Mouse (Mus musculus) ES-E14 (cell line): ENCODE measurements at regions not wholly inside any gene's neighbourhood (a gene's known extent, or its start where the extent isn't known, plus 50 kb on each side); places are given as distances from the start of the nearest gene placed in this dataset.

ENCODE experiments used
- DNase-seq: peaks from one replicate; pipeline ENCODE4 v3.0.0-alpha.2; 2013; ENCODE audit warnings: low read depth, low spot score
- H3K27ac ChIP-seq: 2 replicates; pipeline ENCODE4 v1.5.1; 2012; ENCODE audit warnings: low read depth, mild to moderate bottlenecking, low read length, moderate library complexity, mixed read lengths; ENCODE audit not compliant: poor library complexity, insufficient read depth, severe bottlenecking
- H3K36me3 ChIP-seq: 2 replicates; pipeline ENCODE4 v1.6.1; 2012; ENCODE audit warnings: mild to moderate bottlenecking, low read length, moderate library complexity, mixed read lengths; ENCODE audit not compliant: control insufficient read depth, poor library complexity, insufficient read depth, severe bottlenecking
- H3K4me1 ChIP-seq, 2 experiments: fragments of 150-350 bp in 1 of 2; sonication (generic) in 1 of 2; 2 replicates each; pipeline ENCODE4 v1.6.1; 2012; ENCODE audit warnings: low read length in 2 of 2, mild to moderate bottlenecking in 1 of 2, mixed read lengths in 1 of 2; ENCODE audit not compliant: control insufficient read depth in 2 of 2, insufficient read depth in 2 of 2, poor library complexity in 1 of 2
- H3K4me3 ChIP-seq, 2 experiments: fragments of 150-350 bp in 1 of 2; sonication (generic) in 1 of 2; 2 replicates each; pipeline ENCODE4 v1.5.1; 2012; ENCODE audit warnings: low read length in 2 of 2, low read depth in 1 of 2, mild to moderate bottlenecking in 1 of 2, mixed read lengths in 1 of 2; ENCODE audit not compliant: insufficient read depth in 1 of 2, poor library complexity in 1 of 2, severe bottlenecking in 1 of 2
- H3K9ac ChIP-seq: 2 replicates; pipeline ENCODE4 v1.6.1; 2012; ENCODE audit warnings: low read depth, mild to moderate bottlenecking, low read length, mixed read lengths; ENCODE audit not compliant: poor library complexity, insufficient read depth, severe bottlenecking
- H3K9me3 ChIP-seq: fragments of 150-350 bp; sonication (generic); 2 replicates; pipeline ENCODE4 v1.6.1; 2012; ENCODE audit warnings: low read depth, mild to moderate bottlenecking, low read length; ENCODE audit not compliant: control insufficient read depth, insufficient read depth
- CHD2 ChIP-seq: IDR thresholded peaks from 2 replicates; pipeline ENCODE4 v1.6.1; 2014; ENCODE audit warnings: mild to moderate bottlenecking, low read depth, low read length, inconsistent platforms
- HCFC1 ChIP-seq: IDR thresholded peaks from 2 replicates; pipeline ENCODE4 v1.6.1; 2012; ENCODE audit warnings: low read length, inconsistent platforms, borderline replicate concordance; ENCODE audit not compliant: insufficient read depth
- MAFK ChIP-seq: IDR thresholded peaks from 2 replicates; pipeline ENCODE4 v1.6.1; 2014; ENCODE audit warnings: mild to moderate bottlenecking, low read depth, low read length, inconsistent platforms; ENCODE audit not compliant: insufficient read depth
- ZC3H11A ChIP-seq: IDR thresholded peaks from 2 replicates; pipeline ENCODE4 v1.6.1; 2012; ENCODE audit warnings: low read depth, mild to moderate bottlenecking, inconsistent platforms, low read length, borderline replicate concordance
- ZNF384 ChIP-seq: IDR thresholded peaks from 2 replicates; pipeline ENCODE4 v1.6.1; 2012; ENCODE audit warnings: low read depth, low read length, inconsistent platforms
- in situ Hi-C, 2 experiments: fragments of 600-800 bp; cut with MboI; formaldehyde crosslinking; loops; one replicate each; pipeline ENCODE4 v1.15.1; 2025; ENCODE audit warnings: low sequenced_read_pairs in 2 of 2, inconsistent platforms in 1 of 2; ENCODE audit not compliant: unreplicated experiment in 2 of 2

DNA sequence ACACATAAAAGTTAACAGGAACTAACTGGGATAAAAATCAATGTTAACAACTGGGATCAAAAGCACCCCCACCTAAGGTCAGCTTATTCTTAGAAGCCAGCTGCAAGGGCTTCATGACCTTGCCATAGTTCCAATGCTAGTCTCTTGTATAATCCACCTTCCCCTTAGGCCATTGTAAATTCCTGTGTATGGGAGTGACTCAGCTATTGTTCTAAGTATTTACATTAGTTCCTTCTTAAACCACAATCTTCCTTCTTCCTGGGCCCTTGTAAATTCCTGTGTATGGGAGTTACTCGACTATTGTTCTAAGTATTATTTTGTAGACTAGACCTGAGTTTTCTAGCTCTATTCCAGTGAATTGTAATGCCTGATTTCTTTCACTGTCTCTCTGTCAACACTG, 173.6 kb upstream of the Sema3d start:
- H3K4me3 ChIP-seq, result no peak overlapping the region
- peak overlapping the region; percentile 60; the same call in 1 of the 2 replicates for H3K27ac ChIP-seq
- no peaks in the 10 kb centered on the region for H3K9me3 ChIP-seq
- TF ChIP-seq ZNF384 (no peak), HCFC1 (no peak), CHD2 (0 out of 2 replicates have a peak, but pooled peaks have one; percentile 22), ZC3H11A (no peak), MAFK (peak; percentile 29; the same call in 1 of the 2 replicates)
- peaks cover 0 to 4% of the 10 kb centered on the region in 2 experiments; a peak in 2 of 4 replicates for H3K4me1 ChIP-seq
- no peaks in the 10 kb centered on the region for H3K36me3 ChIP-seq
- DNase-seq, result peak; percentile 16
- H3K9ac ChIP-seq, result no peak overlapping the region
- in situ Hi-C loops, result no loop called here

DNA sequence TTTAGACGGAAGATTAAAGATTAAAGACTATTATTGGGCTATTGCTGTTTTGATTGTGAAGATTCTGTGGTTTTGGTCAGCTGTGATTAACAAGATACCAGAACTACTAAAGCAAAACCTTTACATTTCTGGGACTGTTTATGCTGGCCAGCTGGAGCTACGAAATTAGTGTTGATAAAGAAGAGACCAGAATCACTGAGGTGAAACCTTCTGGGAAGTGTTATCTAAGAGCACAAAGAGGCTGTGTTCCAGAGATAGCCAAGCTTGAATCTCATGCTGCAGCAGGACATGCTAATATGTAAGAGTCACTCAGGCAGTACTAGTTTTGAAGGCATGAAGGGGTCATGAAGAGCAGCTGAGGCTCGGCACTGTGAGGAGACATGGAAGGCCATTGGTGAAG, 169.7 kb upstream of the Sema3d start:
- TF ChIP-seq HCFC1, result no peak
- TF ChIP-seq MAFK, result no peak
- no peak for TF ChIP-seq ZC3H11A
- TF ChIP-seq ZNF384, result no peak
- Histone ChIP-seq H3K9ac (no peak overlapping the region), H3K9me3 (no peaks in the 10 kb centered on the region), H3K27ac (no peak overlapping the region), H3K4me3 (no peak overlapping the region), H3K4me1 (peaks cover 0 to 4% of the 10 kb centered on the region in 2 experiments; a peak in 2 of 4 replicates), H3K36me3 (no peaks in the 10 kb centered on the region)
- DNase-seq, result no peak
- in situ Hi-C loops, result no loop called here

DNA sequence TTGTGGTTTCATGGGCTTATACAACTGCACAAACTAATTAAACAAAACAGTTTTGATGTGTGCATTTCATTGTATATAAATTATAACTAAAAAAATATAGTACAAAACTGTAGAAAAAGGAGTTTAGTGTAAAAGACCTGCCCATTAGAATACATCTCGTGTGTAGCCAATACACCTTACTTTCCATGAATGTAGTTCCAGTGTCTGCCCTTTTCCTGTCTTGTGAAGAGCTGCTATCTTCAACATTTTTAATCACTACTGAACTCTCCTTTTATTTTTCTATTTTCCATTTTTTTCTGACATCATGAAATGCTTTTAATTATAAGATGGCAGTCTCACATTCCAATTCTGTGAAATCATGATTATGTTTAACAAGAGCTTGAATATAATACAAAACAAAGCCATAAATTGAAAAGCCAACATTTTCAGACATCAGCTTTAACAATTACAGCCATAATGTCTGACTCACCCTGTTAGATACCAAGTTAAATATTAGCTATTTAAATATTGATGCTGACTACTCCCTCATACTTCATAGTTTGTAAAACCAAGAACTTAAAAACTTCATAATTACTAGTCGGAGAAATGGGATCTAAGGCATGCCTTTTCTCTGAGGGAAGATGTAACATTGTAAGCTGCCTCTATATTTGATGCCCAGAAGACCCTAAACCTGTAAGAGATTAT, 163.6 kb upstream of the Sema3d start:
- no peak for DNase-seq
- Histone ChIP-seq H3K36me3 (no peaks in the 10 kb centered on the region), H3K9ac (no peak overlapping the region), H3K27ac (no peak overlapping the region), H3K4me1 (no peaks in the 10 kb centered on the region), H3K9me3 (no peaks in the 10 kb centered on the region), H3K4me3 (no peak overlapping the region)
- TF ChIP-seq CHD2, result no peak
- TF ChIP-seq ZC3H11A, result no peak
- TF ChIP-seq MAFK, result no peak
- TF ChIP-seq HCFC1, result no peak
- TF ChIP-seq ZNF384, result no peak
- in situ Hi-C loops, result no loop called here

DNA sequence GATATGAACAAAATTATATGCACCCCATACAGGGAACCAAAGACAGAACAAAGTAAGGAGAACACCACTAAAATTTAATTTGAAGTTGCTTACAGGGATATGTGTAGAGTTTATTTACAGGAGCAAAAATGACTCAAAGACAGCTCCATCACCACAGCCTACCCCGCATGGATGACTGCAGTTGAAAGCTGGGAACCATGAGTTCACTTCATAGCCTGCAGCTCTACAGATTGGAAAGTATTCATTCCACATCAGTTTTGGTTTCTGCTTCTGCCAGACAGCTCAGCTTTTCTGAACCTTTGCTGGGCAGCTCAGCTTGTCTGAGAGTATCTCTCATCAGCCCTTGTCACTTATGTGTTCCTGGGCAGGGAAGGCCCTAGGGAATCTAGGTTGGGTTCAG, 160.6 kb upstream of the Sema3d start:
- TF ChIP-seq MAFK (no peak), ZC3H11A (no peak), ZNF384 (no peak), HCFC1 (no peak), CHD2 (no peak)
- Histone ChIP-seq H3K36me3 (no peaks in the 10 kb centered on the region), H3K9ac (no peak overlapping the region), H3K27ac (no peak overlapping the region), H3K4me3 (no peak overlapping the region), H3K9me3 (no peaks in the 10 kb centered on the region), H3K4me1 (no peaks in the 10 kb centered on the region)
- in situ Hi-C loops, result no loop called here
- no peak for DNase-seq

DNA sequence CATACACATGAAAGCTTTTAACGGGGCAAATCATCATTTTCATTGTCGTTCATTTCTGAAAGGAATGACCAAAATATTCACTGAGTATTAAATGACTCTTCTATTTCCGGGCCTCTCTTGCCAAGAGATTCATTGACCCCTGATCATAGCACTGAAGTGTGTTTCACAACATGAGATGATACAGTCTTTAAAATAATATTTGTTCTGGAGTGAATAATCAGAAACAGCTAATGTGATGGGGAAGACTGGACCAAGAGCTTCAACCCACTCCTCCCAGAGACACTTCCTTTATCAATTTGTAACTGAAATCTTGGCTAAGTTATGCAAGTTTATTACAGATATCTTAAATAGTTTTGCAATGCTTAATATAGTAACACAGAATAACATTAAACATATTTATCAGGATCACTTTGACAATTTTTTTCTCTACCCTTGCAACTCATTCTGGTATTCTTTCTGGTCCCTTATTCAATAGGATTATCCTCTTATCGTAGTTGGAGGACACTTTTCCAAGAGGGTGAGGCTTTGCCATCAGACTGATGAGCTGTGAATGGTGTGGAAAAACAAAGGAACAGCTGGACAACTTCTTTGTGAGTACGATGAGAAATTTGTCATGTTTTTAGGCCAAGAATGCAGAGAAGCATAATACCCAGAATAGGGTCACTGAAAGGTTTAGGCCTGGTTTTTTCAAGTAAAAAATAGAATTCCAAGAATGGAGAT, 149.6 kb upstream of the Sema3d start:
- Histone ChIP-seq H3K36me3 (no peaks in the 10 kb centered on the region), H3K9me3 (no peaks in the 10 kb centered on the region), H3K27ac (no peak overlapping the region), H3K4me3 (no peak overlapping the region), H3K4me1 (no peaks in the 10 kb centered on the region), H3K9ac (no peak overlapping the region)
- in situ Hi-C loops, result no loop called here
- no peak for TF ChIP-seq HCFC1
- no peak for TF ChIP-seq ZC3H11A
- no peak for TF ChIP-seq MAFK
- TF ChIP-seq CHD2, result no peak
- no peak for DNase-seq
